Mouse (Mus musculus) right cerebral cortex, postnatal 4 days (tissue): ENCODE measurements around the gene Rab2b.
A peak's percentile ranks its signal among the peaks of the same experiment; 100 is the strongest.
"Not testable (repeated sequence)": the region's sequence is repeated elsewhere in the genome, so short reads cannot be mapped to it uniquely, and the experiment has no call there.

ENCODE experiments used
- DNase-seq: peaks from one replicate; pipeline ENCODE4 v3.0.0-alpha.2; 2022

Rab2b gene

DNA sequence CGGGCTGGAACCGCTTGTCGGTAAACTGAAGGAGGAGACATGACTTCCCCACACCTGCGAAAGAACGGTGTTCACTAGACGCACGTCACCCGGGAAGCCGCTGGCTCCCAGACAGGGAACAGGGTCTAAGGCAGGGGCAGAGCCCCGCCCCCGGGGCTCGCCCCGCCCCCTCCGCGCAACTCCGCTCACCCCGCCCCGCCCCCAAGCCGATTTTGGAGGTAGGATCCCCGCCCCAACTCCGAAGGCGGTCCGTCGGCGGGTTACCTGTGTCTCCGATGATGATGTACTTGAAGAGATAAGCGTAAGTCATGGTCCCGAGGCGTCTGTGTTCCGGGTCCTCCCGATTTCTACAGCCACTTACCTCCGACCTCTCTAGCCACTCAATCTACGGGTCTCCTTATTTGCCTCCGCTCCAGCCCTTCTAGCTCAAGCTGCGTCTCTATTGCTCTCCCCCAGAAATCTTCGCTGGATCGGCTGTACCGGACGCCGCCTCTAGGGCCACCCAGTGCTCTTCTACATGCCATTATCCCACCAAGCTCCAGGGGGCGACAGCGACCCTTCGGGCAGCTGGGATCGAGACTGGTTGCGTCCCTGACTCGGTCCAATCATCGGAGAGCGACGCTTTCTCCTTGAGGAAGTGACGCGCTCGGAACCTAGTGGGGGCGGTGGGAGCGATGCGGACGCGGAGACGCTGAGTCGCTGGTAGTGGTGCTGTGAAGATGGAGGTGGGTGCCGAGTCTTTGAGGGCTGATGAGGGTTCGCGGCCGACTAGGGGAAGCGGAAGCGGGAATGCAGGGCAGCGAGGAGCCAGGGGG, at the start of gene Rab2b, which contains the start of gene Tox4:
Gene Rab2b (minus strand): TSS at position 614 of the 815 bp plus-strand sequence.
Gene Tox4 (plus strand): TSS at position 215 of the 815 bp plus-strand sequence.
- DNase-seq = peak; percentile 97

DNA sequence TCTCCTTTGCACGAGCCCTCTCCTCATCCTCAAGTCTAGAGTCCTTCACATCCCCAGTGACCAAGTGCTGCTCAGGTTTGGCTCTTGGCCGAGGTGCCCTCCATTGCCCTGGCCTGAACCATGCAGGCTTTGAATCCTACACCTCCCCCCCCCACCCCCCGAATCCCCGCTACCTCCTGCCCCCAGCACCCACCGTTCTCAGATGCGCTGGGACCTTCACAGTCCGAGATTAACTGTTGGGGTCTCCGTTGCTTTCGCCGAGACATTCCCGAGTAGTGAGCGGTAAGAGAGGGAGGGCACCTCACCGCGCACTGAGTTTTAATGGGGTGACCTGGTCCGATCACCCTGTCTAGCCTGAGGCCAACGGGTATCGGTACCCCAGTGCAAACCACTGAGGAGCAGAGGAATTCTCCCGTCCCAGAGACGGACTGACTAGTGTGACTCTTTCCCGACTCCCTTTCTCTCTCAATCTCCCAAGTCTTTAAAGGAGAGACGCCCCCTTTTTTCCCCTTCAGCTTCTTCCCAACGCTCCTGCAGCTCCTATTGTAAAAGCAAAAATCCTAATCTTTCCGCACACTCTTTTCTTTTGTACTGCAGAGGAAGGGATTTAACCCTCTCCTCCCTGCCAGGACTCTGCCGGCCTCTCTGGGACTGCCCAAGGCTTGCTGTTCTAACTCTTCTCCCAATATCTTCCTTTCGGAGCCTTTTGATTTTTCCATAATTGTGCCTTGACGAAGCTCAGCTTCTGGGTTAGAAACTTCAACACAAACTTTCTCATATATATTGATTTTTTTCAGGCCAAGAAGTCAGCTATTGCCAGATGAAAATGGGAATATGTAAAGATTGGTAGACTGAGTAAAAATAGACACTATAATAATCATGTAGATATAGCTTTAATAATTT, 48.8 kb upstream of the Rab2b start, which contains the start of gene Sall2:
Gene Sall2 (minus strand): TSS at position 853 of the 903 bp plus-strand sequence.
- DNase-seq = peak; percentile 34

DNA sequence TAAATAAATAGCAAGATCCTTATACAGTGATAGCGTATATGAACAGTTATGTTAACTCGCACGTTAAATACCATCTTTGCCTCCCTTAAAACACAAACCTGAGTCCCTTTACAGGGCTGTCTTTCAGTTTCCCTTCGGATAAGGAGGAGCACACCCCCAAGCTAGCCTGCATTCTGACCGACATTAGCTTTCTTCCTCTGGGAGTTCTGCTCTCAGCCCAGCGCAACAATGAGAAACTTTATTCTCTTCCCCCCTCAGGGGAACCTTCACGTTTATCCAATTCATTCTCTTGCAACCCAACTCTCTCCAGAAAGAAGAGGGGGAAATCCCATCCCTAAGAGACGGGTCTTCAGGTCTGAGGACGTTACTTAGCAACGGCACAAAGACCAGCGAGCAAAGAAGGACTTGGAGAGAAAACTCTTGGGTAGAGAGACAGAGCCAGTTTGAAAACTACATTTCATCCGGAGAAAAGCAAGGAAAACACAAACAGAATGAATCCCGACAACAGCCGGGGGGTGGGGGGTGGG, 48.1 kb upstream of the Rab2b start:
- DNase-seq = no peak

DNA sequence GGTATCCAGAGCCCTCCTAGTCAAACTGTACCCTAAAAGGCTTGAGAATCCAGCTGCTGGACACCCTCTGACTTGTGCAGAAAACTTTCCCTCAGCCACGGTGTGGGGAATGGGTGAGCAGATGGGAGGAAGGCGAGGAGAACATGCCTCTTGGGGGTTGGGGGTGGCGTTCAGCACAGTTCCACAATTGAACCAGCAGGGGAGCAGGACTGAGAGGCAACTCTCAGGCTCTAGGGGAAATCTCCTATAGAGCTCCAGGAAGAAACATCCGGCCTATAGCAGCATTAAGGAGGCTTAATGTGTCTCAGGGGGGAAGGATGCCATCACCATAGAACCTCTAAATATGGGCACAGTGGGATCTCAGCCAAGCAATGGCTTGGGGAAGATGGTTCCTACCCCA, 46.5 kb upstream of the Rab2b start:
- DNase-seq = no peak

DNA sequence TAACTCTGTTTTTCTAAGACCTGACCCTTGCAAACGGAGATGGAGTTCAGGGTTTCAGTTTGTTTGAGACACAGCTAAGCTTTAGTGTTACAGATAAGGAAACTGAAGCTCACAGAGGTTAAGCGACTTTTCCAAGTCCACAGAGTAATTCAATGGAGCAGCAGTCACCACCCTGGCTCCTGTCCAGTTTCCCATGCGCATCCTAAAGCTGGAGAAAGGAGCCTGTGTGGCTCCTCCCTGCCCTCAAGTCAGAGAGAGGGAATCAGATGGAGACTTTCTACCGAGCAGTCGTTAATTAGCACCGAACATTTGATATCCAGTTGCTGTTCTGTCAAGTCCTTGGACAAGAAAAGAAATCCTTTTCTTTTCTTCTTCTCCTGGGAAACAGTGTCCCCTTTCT, 40.0 kb upstream of the Rab2b start:
- no peak for DNase-seq

DNA sequence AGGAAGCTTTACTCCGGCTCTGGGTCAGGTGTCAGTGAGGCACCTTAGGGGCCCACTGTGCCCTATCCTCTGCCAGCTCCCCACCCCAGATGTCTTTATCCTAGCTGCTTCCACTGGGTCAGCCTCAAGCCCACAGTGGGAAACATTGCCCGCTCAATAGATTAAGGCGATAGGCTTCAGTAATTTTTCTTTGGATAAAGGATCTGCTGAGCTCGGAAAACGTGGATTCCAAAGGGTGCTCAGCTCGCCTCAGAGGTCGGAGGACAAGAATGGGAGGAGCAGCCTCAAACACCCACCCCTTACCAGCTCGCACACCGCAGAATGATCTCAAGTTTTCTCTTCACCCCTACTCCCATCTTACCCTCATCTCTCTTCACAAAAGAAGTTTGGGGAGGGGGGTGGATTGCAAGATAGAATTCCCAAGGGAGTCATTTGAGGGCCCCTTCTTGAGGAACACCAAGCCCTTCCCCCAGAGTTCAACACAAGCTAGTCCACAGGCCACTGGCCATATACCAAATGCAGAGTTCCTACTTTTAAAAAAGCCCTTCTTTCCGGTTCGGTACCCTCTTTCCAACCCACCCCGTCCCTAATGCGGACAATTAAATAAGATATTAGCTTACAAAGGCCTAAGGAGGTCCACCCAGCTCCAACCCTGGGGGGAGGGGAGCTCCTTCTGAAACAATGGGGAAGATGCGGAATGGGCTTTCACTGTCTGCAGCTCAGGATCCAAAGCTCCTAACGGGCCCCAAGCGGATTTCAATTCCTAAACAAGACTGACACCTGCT, 37.3 kb upstream of the Rab2b start:
- peak; percentile 34 for DNase-seq

DNA sequence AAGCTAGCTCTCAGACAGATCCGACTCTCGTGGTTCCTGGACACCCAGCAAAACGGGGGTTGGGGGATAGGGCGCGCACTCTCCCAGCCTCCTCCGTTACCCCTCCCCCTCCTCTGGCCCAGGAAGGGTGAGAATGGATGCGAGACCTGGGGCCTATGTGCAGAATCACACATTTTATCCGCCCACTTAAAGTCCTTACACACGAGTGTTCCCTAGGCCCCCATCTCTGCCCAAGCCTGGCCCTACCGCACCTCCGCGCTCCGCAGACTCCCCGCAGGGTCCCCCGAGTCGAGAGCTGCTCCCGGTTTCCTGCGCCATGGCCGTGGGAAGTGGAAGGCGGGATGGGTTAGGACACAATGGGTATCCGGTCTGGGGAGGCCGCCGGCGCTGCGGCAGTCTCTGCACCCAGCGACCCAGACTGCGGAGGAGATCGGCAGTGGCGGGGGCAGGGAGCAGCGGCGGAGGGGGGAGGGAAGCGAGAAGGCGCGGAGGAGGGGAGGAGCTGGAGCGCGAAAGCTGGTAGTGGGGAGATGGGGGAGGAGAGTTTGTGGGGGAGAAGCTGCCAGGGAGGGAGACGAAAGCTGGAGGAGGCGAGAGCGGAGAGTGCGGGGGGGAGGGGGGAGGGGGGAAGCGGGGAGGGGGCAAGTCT, 36.6 kb upstream of the Rab2b start:
- DNase-seq = peak; percentile 76

DNA sequence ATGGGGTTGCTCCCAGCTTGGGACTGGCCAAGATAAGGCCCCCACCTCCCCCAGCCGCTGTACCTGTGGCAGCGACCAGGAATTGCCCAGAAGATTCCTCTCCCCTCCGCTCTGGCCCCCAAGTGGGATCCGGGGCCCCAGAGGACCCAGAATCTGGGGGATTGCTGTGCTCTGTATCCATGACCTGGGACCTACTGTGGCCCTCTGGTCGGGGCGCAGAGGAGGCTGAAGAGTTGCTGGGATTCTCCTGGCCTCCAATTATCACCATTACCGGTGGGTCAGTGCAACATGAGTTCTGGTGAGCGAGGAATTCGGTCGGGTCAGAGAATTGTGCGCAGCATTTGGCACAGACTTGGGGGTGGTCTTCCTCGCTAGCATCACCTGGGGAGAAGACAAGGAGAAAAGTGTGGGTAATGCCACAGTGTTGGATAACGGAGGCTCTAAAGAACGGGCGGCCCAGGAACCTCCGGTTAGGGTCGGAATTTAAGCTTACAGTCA, 36.0 kb upstream of the Rab2b start:
- DNase-seq = no peak

DNA sequence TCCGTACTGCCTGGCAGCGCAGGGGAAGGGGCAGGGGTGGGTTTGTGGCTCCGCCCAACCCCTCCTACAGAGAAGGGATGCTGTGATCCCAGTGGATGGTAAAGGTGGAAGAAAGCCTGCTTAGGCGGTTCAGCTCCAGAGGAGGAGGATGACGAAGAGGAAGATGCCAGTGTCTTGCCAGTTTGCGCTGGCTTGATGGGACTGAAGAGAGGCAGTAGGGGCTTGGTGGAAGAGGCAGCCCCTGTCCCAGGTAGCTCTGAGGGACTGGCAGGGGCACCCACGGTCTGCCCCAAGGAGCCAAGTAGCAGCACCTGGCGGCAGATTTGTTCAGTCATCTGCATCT, 35.4 kb upstream of the Rab2b start:
- DNase-seq = no peak

DNA sequence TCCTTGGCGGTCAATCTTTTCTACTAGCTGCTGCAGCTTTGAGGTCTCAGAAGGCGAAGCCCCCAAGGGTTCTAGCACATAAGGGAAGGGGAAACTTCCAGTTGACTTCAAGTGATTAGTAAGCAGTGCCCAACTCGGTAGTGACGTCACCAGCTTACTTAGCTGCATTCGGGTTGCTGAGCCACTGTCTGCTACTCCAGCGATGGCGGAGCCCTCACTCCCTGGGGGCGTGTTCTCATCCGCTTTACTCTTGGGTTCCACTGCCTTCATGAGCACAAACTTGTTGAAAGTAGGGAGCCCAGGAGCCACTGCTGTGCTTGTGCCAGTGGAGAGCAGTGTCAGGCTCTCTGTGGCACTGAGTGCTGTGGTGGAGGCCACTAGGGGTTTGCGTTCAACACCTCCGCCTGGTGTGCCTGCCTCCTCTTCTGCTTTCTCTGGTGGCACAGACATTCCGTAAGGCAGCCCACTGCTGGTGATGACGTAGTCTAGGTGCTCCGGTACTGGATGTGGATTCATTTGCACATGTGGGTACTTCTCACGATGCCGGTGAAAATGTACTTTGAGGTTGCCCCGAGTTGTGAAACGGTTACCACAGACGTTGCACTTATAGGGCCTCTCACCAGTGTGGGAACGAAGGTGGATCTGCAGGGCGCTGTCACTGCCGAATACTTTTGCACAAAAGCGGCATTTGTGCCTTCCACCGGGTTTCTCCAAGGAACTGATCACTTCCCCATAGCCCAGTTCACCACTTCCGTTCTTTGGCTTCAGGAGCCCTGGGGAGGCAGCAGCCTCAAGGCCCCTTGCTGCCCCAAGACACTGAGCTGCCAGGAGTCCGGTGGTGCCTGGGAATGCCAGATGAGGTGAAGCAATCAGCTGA, 34.8 kb upstream of the Rab2b start:
- DNase-seq = no peak

DNA sequence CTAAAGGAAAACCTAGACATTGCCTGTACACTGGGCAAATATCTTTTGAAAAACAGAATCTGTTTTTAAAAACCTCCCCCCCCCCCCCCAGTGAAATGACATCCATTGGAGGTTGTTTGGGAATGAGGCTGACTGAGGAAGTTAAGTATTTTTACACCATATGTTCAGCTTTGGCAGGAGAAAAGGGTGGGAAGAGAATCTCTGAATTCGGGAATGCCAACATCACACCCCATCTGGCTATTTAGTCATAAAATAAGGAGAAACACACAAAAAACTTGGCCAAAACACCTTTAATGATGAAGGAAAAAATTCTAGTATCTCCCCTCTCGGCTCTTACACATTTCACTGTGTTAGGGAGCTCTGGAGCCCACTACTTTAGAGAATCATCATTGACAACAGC, 31.6 kb upstream of the Rab2b start:
- DNase-seq = no peak

DNA sequence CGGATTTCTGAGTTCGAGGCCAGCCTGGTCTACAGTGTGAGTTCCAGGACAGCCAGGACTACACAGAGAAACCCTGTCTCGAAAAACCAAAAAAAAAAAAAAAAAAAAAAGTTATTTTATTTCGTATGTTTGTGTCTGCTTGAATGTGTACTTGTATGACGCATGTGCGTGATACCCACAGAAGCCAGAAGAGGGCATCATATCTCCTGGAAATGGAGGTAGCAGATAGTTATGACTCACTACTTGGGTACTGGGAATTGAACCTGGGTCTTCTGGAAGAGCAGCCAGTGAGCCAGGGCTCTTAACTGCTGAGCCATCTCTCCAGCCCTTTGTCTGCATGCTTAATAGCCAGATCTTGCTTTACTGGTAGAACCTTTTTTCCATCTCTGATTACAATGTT, 31.0 kb upstream of the Rab2b start:
- DNase-seq = not testable (repeated sequence)

DNA sequence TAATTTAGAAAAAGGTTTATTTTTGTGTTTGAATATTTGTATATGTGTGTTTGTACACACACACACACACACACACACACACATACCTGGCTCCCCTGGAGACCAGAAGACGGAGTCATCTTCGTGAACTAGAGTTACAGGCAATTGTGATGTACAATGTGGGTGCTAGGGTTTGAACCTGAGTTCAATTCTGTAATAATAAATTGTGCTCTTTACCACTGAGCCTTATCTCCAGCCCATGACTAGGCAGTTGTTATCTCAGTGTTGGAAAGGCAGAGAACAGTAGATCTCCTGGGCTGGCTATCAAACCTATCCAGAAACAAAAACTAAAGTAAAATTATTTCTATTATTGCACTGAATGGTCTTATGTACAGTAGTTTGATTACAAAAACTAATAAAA, 26.8 kb upstream of the Rab2b start:
- DNase-seq = no peak

DNA sequence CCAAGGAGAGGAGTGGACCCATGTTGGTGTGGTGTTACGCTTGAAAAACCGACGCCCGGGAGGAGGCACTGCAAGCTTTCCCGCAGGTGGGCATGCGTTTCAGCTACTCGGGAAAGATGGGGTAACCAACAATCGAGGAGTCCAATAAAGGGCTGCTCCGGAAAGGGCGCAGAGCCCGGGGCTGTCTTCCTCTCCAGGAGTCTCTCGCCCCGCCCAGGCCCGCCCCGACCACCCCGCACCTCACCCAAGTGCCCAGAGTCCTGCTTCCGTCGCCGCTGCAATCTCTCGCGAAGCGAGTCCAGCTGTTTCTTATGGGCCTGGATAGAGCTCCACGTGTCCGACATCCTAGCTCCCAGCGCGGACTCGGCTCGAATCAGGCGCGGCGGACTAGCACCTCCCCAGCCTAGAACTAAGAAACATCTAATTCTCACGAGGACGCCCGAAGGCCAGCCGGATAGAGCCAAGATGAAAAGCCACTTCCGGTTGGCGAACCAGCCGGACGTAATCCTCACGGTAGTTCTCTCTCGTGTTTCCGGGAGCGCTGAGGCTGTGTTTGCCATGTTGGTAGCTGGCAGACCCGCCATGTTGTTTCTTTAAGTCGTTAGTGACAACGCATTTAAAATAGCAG, 25.4 kb upstream of the Rab2b start, which contains the start of gene Mettl3:
Gene Mettl3 (minus strand): TSS at position 485 of the 628 bp plus-strand sequence.
- DNase-seq = peak; percentile 87

DNA sequence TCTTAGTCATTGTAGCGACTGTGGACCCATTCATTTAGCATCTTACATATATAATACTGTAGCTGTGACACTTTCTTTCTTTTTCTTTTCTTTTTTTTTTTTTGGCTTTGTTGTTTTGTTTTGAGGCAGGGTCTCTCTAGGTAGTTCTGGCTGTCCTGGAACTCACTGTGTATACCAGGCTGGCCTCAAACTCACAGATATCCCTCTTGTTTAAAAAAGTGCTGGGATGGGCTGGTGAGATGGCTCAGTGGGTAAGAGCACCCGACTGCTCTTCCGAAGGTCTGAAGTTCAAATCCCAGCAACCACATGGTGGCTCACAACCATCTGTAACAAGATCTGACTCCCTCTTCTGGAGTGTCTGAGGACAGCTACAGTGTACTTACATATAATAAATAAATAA, 24.2 kb upstream of the Rab2b start:
- not testable (repeated sequence) for DNase-seq

DNA sequence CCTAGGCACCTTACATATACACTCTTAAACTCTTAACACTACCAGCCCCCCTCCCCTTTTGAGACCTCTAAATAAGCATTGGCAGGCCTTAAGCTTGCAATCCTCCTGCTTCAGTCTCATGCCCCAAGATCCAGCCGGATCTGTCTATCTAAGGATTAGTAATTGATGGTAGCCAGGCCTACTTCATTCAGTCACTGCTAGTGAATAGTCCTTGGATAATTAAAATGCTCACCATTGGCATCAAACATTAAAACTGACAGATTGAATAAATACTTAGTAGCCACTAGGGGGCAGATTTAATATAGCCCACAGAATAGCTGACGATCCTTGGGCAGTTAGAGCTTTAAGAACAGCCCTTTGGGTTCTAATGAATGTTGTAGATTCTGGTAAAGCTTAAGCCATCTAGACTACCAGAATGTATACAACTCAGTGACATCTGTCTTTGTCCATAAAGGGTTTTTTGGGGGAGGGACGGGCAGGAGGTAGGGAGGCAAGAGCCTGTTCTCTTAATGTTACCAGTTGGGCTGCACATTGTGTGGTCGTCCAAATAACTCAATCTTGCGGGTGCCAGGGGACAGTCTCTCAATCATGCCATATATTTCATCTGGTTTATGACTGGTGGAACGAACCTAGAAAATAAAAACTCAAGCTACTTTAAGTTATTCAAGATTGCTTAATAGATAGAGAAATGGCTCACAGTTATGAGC, 16.4 kb upstream of the Rab2b start:
- no peak for DNase-seq

DNA sequence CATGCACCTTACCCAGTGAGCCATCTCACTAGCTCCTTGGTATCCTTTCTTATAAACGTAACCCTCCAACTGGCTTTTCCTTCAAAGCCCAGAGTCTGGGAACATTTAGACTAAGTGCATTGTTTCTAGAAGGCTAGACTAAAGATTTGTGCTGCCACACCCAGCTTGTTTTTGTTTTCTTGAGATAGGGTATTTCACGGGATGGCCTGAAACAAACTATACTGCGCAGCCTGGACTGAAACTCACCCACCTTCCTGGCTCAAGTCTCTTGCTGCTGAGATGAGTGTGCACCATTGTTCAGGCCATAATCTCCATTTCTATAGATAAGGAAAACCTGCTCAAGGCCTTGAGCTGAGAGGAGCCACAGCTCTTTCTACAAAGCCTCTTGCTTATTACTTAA, 4.8 kb upstream of the Rab2b start:
- no peak for DNase-seq

DNA sequence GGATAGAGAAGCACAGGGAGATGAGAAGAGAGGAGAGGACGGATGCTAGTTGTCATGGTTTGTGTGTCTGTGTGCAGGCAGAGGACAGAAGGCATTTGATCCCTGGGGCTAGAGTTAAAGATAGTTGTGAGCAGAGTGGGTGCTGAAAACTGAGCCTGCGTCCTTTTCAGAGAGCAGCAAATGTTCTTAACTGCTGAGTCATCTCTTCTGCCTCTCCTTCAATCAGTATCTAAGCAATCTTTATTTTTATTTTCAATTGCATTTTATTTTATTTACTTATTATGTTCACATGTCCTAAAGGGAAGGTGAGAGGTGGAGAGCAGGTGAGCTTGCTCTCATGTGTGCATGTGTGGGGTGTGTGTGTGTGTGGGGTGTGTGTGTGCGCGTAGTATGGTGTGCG, 4.3 kb upstream of the Rab2b start:
- DNase-seq = no peak

DNA sequence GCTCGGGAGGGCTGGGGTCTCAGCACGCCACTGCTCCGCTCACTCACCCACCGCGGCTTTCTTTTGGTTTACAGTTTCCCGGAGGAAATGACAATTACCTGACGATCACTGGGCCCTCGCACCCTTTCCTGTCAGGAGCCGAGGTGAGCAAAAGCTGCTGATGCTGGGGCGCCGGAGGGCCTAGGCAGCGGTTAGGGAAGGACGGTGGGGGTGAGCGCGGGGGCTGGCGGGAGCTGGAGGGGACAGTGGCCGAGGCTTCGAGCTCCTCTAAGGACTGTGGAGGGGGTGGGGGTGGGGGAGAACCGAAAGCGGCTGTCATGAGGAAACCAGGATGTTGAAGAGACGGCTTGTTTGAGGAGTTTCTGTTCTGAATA, 389 bp upstream of the Rab2b start:
- no peak for DNase-seq

DNA sequence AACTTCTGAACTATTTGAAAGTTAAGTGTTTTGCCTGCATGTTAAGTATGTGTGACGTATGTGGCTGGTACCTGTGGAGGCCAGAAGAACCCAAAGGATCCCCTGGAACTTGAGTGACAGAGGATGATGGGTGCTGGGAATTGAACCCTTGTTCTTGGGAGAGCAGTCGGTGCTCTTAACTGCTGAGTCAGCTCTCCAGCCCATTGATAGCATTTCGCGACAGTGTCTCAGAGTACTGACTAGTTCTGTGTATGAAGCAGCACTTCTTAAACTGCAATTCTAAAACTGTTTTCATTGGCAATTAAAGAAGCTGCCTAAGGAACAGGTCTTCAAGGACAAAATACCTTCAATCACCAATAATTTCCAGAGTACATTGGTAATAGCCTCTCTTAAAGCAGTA, 2.1 kb downstream of the Rab2b start:
- DNase-seq = no peak
